ENCODE assay signal across 14 mouse cellular contexts in the genomic region with DNA sequence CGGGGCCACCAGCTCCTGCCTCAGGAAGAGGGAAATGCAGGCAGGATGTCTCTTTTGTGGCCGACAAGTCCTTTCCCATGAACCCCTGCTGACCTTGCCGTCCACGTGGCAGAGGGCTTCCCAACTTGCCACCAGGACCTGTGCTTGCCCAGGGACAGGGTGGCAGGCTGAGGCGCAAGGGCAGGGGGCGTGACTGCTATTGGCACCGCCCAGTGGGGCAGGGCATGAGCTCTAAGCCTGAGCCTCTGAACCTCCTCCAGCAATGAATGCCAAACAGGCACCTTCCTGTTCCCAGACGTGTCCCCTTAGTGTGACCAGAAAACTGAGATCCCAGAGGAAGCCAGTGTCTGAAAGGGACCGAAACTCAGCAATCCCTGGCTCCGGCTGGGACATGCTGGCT. TPM values are rescaled to one million over a fixed set of nuclear protein-coding genes. Genes with fewer than 3 reads are reported as not detected.
DNase-seq lines count a peak whose midpoint lies in the region; ATAC-seq lines count a peak whose summit lies in the region.
"Had no signal": no experiment of that assay in that cellular context is flagged by ENCODE, and none has a peak within 500 bp of the region (broad histone marks: within the 10 kb centered on the region; RNA-seq: fewer than 3 reads in every experiment).

No protein-coding gene starts in this region.

- no peak overlapping the region for H3K9ac ChIP-seq in forebrain, embryonic 16.5 days (replicated peaks; ENCODE audit: low read depth, low read length)
- H3K9ac ChIP-seq: embryonic facial prominence, embryonic 15.5 days; heart, embryonic 13.5 days; liver, embryonic 13.5 days; neural tube, embryonic 12.5 days had no signal

- no peaks in the 10 kb centered on the region for H3K36me3 ChIP-seq in forebrain, embryonic 16.5 days (ENCODE audit: control insufficient read depth, insufficient read depth)
- no peaks in the 10 kb centered on the region for H3K36me3 ChIP-seq in limb, embryonic 10.5 days
- H3K36me3 ChIP-seq: embryonic facial prominence, embryonic 15.5 days; heart, embryonic 13.5 days; liver, embryonic 13.5 days; neural tube, embryonic 12.5 days had no signal

- peaks cover 16% of the 10 kb centered on the region for H3K27me3 ChIP-seq in forebrain, embryonic 16.5 days (replicated peaks; ENCODE audit: control insufficient read depth, insufficient read depth, low read length)
- peaks cover 54% of the 10 kb centered on the region for H3K27me3 ChIP-seq in limb, embryonic 10.5 days (ENCODE audit: low read depth, poor library complexity, severe bottlenecking)

- H3K9me3 ChIP-seq in forebrain, embryonic 16.5 days (ENCODE audit: control insufficient read depth, low read length), result no peaks in the 10 kb centered on the region
- H3K9me3 ChIP-seq in limb, embryonic 10.5 days (replicated peaks), result no peaks in the 10 kb centered on the region
- H3K9me3 ChIP-seq: embryonic facial prominence, embryonic 15.5 days; heart, embryonic 13.5 days; liver, embryonic 13.5 days; neural tube, embryonic 12.5 days had no signal

- 0 out of 2 replicates have a peak, but pooled peaks cover 9% of the 10 kb centered on the region for H3K4me1 ChIP-seq in forebrain, embryonic 16.5 days (replicated peaks; ENCODE audit: control insufficient read depth, insufficient read depth, low read length)
- H3K4me1 ChIP-seq in limb, embryonic 10.5 days, result peaks cover 17% of the 10 kb centered on the region
- H3K4me1 ChIP-seq: neural tube, embryonic 12.5 days had no signal

- H3K4me2 ChIP-seq in forebrain, embryonic 16.5 days (ENCODE audit: low read length), result no peak overlapping the region
- H3K4me2 ChIP-seq: embryonic facial prominence, embryonic 15.5 days; heart, embryonic 13.5 days; liver, embryonic 13.5 days; neural tube, embryonic 12.5 days had no signal

- no peak overlapping the region for H3K4me3 ChIP-seq in forebrain, embryonic 16.5 days (replicated peaks; ENCODE audit: low read length)
- H3K4me3 ChIP-seq in limb, embryonic 10.5 days, result no peak overlapping the region
- H3K4me3 ChIP-seq: embryonic facial prominence, embryonic 15.5 days; heart, embryonic 13.5 days; liver, embryonic 13.5 days; neural tube, embryonic 12.5 days had no signal

- DNase-seq in gastrocnemius, adult 18-20 months (ENCODE audit: low spot score), result peak; percentile 33
- DNase-seq in gastrocnemius, postnatal 4 days (ENCODE audit: low spot score in 2 of 2), result no peak
- DNase-seq in adrenal gland, adult 18-20 months (ENCODE audit: low spot score in 2 of 2), result peak; percentile 33 to 58
- peak; percentile 55 to 71 for DNase-seq in heart, adult 9 months (ENCODE audit: low spot score in 2 of 2)
- DNase-seq in lung, adult 18-20 months, result peak; percentile 63 to 66
- DNase-seq in right cerebral cortex, postnatal 36 days (ENCODE audit: low spot score in 2 of 2), result no peak
- DNase-seq in limb, embryonic 10.5 days (ENCODE audit: low spot score), result no peak
- DNase-seq: liver, embryonic 13.5 days had no signal

- WGBS in forebrain, embryonic 16.5 days, result 38% methylated on average over 10 of the region's 10 CpGs
- 40% methylated on average over 10 of the region's 10 CpGs for WGBS in limb, embryonic 10.5 days

- ATAC-seq in forebrain, embryonic 16.5 days, result no peak
- ATAC-seq: Patski had no signal

- no peak overlapping the region for H3K27ac ChIP-seq in forebrain, embryonic 16.5 days (ENCODE audit: low read length)
- no peak overlapping the region for H3K27ac ChIP-seq in limb, embryonic 10.5 days
- H3K27ac ChIP-seq: embryonic facial prominence, embryonic 15.5 days; heart, embryonic 13.5 days; liver, embryonic 13.5 days; neural tube, embryonic 12.5 days had no signal

RNA-seq across cellular contexts. Expression of gene Olfr1373, which starts 18.6 kb away (rescaled TPM):
- not detected for total RNA-seq in gastrocnemius, adult 18-20 months (2021)
- total RNA-seq in gastrocnemius, postnatal 4 days (2021), result not detected
- total RNA-seq in adrenal gland, adult 18-20 months (2021), result not detected
- polyA plus RNA-seq in forebrain, embryonic 16.5 days (2015; fragmentation: Nextera tagmentation; extraction: Ambion mirVana), result not detected in 2 replicates
- not detected in 2 replicates for polyA plus RNA-seq in limb, embryonic 10.5 days (2016; fragmentation: Nextera tagmentation; extraction: Ambion mirVana)
- total RNA-seq: layer of hippocampus, postnatal 14 days had no signal
- polyA plus RNA-seq: embryonic facial prominence, embryonic 15.5 days; heart, embryonic 13.5 days; liver, embryonic 13.5 days; neural tube, embryonic 12.5 days; Patski had no signal

RNA-seq across cellular contexts. Expression of gene Olfr1371, which starts 49.9 kb away (rescaled TPM):
- not detected for total RNA-seq in gastrocnemius, adult 18-20 months (2021)
- total RNA-seq in gastrocnemius, postnatal 4 days (2021), result not detected
- total RNA-seq in adrenal gland, adult 18-20 months (2021), result not detected
- polyA plus RNA-seq in forebrain, embryonic 16.5 days (2015; fragmentation: Nextera tagmentation; extraction: Ambion mirVana), result not detected in 2 replicates
- polyA plus RNA-seq in limb, embryonic 10.5 days (2016; fragmentation: Nextera tagmentation; extraction: Ambion mirVana), result not detected in 2 replicates
- total RNA-seq: layer of hippocampus, postnatal 14 days had no signal
- polyA plus RNA-seq: embryonic facial prominence, embryonic 15.5 days; heart, embryonic 13.5 days; liver, embryonic 13.5 days; neural tube, embryonic 12.5 days; Patski had no signal

Comparison
In these comparisons a context has a peak if more than half of its experiments do, and no peak if none do; other contexts are left out.
1. DNase-seq: peak in gastrocnemius, adult 18-20 months (single experiment), adrenal gland, adult 18-20 months (2 of 2), heart, adult 9 months (2 of 2) and lung, adult 18-20 months (2 of 2); none in gastrocnemius, postnatal 4 days (0 of 2), right cerebral cortex, postnatal 36 days (0 of 2) and limb, embryonic 10.5 days (single experiment).